Mouse (Mus musculus) hindbrain, embryonic 10.5 days (tissue): ENCODE data around the gene Sirt7. TPM values are rescaled to one million over a fixed set of nuclear protein-coding genes. Genes with fewer than 3 reads are reported as not detected.
A peak's percentile ranks its signal among the peaks of the same experiment; 100 is the strongest.
"Not testable (repeated sequence)": the region's sequence is repeated elsewhere in the genome, so short reads cannot be mapped to it uniquely, and the experiment has no call there.

ENCODE experiments used
- DNase-seq: peaks from one replicate; pipeline ENCODE4 v3.0.0-alpha.2; 2017; ENCODE audit warnings: low spot score
- H3K27ac ChIP-seq: fragments of 300-500 bp; sonication (generic); 2 replicates; pipeline ENCODE4 v1.5.1; 2016; ENCODE audit warnings: mild to moderate bottlenecking, moderate library complexity
- H3K27me3 ChIP-seq: fragments of 300-500 bp; sonication (generic); 2 replicates; pipeline ENCODE4 v1.6.1; 2016; ENCODE audit warnings: mild to moderate bottlenecking; ENCODE audit not compliant: poor library complexity, insufficient read depth, severe bottlenecking
- H3K36me3 ChIP-seq: fragments of 300-500 bp; sonication (generic); 2 replicates; pipeline ENCODE4 v1.6.1; 2016; ENCODE audit warnings: mild to moderate bottlenecking, moderate library complexity
- H3K4me1 ChIP-seq: fragments of 300-500 bp; sonication (generic); replicated peaks from 2 replicates; pipeline ENCODE4 v1.6.1; 2016; ENCODE audit warnings: mild to moderate bottlenecking
- H3K4me3 ChIP-seq: fragments of 300-500 bp; sonication (generic); 2 replicates; pipeline ENCODE4 v1.5.1; 2016; ENCODE audit warnings: mild to moderate bottlenecking, moderate library complexity
- H3K9me3 ChIP-seq: fragments of 300-500 bp; sonication (generic); 2 replicates; pipeline ENCODE4 v1.6.1; 2016; ENCODE audit warnings: mild to moderate bottlenecking, moderate library complexity
- WGBS: fragments of 180-500 bp; shearing (Covaris S2); methylation state at CpG from one replicate; pipeline ENCODE4 v1.1.7; 2016; 5-methylcytosine and 5-hydroxymethylcytosine counted together
- polyA plus RNA-seq: library from polyadenylated mRNA; unstranded; fragments of >200 nt; fragmentation: Nextera tagmentation; extraction: Ambion mirVana; gene quantifications from 2 replicates; pipeline ENCODE4 v1.2.1, GENCODE M21; 2016

Sirt7 gene
- polyA plus RNA-seq, 1 experiment from 2014 or later: 42.4 TPM

DNA sequence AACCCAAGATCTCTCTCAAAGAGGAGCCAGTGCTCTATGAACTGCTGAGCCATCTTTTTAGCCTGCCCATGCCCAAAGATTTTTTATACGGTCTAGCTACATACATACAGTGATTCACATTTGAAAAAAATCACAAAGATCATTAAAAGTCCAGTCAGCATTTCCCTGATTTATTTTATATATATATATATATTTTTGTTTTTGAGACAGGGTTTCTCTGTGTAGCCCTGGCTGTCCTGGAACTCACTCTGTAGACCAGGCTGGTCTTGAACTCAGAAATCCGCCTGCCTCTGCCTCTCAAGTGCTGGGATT is 42.1 kb downstream of the Sirt7 start:
- not testable (repeated sequence) for H3K4me3 ChIP-seq, H3K27me3 ChIP-seq, DNase-seq, H3K9me3 ChIP-seq
- Histone ChIP-seq H3K36me3 (peaks cover 77% of the 10 kb centered on the region), H3K4me1 (peaks cover 40% of the 10 kb centered on the region), H3K27ac (0 out of 2 replicates have a peak overlapping the region, but pooled peaks have one; percentile 99)
- WGBS: 89% methylated on average over 2 of the region's 2 CpGs

DNA sequence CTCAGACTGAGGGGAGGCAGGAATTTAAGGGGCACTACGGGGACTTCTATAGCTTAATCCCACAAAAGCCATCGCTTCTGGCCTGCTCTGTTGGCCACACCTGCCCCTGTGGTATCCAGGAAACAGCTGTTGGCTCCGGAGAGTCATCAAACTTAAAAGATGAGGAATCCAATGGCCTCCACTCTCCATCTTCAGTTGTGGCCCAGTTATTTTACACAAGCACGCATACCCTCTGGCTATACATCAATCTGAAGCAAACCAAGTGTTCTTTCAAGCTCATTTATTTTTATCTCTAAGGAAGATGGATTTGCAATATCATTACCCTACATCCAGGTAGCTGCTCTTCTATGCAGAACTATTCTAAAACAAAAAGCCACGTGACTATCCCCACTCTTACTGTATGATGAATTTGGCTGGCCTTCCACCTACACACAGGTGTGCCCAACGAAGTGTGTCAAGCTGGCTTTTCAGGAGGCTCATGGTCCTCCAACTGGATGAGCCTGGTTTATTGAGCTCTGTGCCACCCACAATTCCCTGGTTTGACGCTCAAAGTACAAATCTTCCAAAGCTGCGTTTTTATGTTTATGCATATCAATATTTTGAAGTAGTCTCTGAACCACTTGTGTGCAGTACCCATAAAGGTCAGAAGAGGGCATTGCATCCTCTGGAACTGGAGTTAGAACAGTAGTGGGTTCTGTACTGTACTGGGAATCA is 42.6 kb downstream of the Sirt7 start:
- peaks cover 40% of the 10 kb centered on the region for H3K4me1 ChIP-seq
- H3K27ac ChIP-seq: peak overlapping the region; percentile 99
- H3K9me3 ChIP-seq: peaks cover 4% of the 10 kb centered on the region
- H3K27me3 ChIP-seq: no peaks in the 10 kb centered on the region
- DNase-seq: no peak
- WGBS: 76% methylated on average over 8 of the region's 8 CpGs
- H3K4me3 ChIP-seq: peak overlapping the region; percentile 93
- peaks cover 77% of the 10 kb centered on the region for H3K36me3 ChIP-seq

DNA sequence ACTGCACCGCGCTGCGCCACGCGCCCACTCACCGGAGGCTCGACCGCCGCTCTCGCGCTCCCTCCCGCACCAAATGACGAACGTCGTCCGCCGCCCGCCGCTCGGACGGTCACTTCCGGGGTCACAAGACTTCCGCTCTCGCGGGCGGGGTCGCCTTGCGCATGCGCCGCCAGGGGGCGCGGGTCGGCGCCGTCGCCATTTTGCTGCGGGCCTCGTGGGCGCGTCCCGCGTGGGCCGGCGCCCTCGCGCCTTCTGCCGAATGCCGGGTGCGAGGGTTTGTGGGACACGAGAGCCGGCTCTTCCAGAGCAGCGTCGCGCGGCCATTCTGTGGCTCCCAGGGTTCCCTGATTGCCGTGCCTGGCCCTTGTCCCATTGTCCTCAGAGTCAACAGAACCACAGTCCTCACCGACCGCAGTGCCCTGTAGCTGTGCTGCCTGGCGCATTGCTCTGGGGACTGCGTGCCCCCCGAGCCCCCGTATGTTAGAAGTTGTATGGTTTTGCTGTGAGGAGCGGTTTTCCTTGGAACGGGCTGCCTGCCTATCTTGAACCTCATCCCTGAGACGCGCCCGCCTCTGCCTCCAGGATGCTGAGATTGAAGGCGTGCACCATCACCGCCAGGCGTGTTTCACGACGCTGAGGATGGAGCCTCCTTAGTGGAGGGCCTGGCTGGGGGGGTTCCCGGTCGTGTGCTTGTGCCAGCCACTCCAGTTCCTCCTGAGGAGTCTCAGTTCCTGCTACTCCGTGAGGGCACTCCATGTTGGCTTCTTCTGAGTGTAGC is 43.4 kb downstream of the Sirt7 start, which contains the start of gene Arhgdia:
TSS of gene Arhgdia (minus strand) at position 135 of the 778 bp plus-strand sequence.
- H3K27ac ChIP-seq: peak within 1 kb of the TSS; percentile 99
- DNase-seq: peak; percentile 90
- peaks cover 4% of the 10 kb centered on the region for H3K9me3 ChIP-seq
- H3K27me3 ChIP-seq: no peaks in the 10 kb centered on the region
- H3K4me3 ChIP-seq: peak within 1 kb of the TSS; percentile 93
- H3K4me1 ChIP-seq: peaks cover 40% of the 10 kb centered on the region
- WGBS: 5% methylated on average over 75 of the region's 75 CpGs
- H3K36me3 ChIP-seq: peaks cover 76% of the 10 kb centered on the region

DNA sequence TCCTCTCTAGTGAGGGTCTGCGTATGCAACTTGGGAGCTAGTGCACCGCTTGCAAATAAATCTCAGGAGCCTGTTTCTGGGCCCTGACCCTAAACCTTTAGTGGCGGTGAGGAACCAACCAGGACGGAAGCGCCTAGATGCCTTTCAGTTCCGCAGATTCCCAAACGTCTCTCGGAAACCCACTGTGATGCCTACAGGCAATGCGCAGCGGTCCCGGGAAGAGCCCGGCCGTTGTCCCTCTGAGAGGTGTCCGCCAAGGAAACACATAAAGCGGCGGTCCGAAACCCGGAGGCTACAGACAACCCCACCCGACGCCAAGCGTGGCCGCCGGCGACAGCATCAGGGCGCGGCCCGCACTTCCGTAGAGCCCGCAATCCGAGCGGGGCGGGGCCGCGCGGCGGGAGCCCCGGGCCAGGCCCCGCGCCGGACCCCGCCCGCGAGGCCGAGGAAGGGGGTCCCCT is 44.1 kb downstream of the Sirt7 start:
- WGBS: under 1% methylated on average over 44 of the region's 44 CpGs
- peaks cover 4% of the 10 kb centered on the region for H3K9me3 ChIP-seq
- peaks cover 40% of the 10 kb centered on the region for H3K4me1 ChIP-seq

DNA sequence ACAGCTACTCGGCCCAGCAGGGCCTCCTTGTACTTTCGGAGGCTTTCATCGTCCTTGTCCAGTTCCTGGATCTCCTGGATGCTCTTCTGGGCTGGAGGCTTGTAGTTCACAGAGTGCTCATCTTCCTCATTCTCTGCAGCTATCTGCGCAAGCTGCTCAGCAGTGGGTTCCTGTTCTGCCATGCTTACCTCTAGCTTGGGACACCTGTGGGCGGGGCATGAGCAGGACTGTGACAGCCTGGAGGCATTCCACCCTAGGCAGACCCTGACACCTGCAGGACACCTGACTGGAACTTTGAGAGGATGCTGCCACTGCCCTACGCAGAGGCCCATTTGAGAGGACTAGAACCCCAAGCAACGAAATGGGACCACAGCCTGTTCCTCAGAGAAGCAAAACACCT is 44.9 kb downstream of the Sirt7 start:
- H3K36me3 ChIP-seq: peaks cover 61% of the 10 kb centered on the region
- peak overlapping the region; percentile 99 for H3K27ac ChIP-seq
- H3K4me1 ChIP-seq: peaks cover 40% of the 10 kb centered on the region
- 67% methylated on average over 7 of the region's 7 CpGs for WGBS
- DNase-seq: no peak
- peaks cover 4% of the 10 kb centered on the region for H3K9me3 ChIP-seq
- peak overlapping the region; percentile 93 for H3K4me3 ChIP-seq
- H3K27me3 ChIP-seq: no peaks in the 10 kb centered on the region

More for the DNA sequence above, 44.1 kb downstream of the Sirt7 start:
- Histone ChIP-seq H3K27ac (peak overlapping the region; percentile 99), H3K4me3 (peak overlapping the region; percentile 93), H3K27me3 (no peaks in the 10 kb centered on the region), H3K36me3 (peaks cover 68% of the 10 kb centered on the region)
- DNase-seq: peak; percentile 44

DNA sequence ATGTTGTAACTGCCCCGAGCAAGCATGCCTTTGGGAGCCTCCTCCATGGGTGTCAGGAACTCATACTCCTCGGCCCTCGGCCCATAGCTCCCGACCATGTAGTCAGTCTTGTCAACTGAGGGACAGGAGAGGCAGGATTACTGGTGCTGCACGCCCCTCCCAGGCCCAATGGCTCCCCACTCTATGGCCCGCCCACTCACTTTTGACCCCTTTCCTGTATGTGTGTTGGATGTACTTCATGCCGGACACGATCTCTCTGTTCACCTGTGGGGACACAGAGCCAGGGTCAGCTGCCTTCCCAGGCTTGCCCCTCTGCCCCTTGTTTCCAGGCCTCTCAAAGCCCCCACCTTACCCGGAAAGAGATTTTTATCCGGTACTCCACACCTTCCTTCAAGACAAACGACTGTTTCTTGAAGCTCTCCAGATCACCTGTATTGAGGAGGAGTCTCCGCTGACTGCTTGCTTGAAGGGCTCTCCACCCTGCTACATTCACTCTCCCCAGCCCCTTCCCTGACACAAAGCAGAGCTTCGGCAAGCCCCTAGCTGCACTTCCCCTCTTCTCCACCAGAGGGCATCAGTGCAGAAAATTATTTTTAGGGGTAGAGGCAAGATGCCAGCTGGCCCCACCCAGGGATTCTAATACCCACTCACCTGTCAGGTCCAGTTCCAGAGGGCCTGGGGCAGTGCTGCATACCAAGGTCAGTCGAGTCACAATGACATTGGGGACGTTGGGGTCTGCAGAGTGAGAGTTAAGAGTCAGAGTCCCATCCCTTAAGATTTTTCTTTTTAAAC is 45.5 kb downstream of the Sirt7 start:
- peak; percentile 88 for DNase-seq
- peaks cover 54% of the 10 kb centered on the region for H3K36me3 ChIP-seq
- WGBS: 61% methylated on average over 15 of the region's 15 CpGs
- H3K9me3 ChIP-seq: peaks cover 4% of the 10 kb centered on the region
- no peaks in the 10 kb centered on the region for H3K27me3 ChIP-seq
- peak overlapping the region; percentile 99 for H3K27ac ChIP-seq
- H3K4me3 ChIP-seq: peak overlapping the region; percentile 93
- peaks cover 44% of the 10 kb centered on the region for H3K4me1 ChIP-seq

DNA sequence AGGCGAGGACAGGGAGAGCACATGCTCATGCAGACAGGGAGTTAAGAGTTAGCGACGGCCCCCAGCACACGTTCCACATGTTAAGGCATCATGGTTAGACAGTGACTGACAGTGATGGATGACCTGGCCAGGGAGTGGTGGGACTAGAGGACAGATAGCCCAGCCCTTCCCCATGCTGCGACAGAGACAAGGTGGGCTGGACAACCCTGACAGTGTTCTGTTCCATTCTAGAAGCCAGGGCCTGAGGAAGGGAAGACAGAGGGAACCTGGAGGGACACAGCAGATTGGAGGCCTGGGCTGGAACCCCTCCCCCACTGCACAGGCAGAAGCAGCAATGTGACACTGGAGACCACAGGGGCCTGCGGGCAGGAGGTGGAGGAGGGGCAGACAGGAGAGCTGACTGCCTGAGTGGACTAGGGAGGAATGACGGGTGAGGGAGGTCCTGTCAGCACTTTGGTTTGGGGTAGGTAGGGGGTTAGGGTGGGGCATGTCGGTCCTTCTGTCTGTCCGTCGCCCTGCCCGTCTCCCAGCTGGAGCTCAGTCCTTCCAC is 46.3 kb downstream of the Sirt7 start:
- peak overlapping the region; percentile 93 for H3K4me3 ChIP-seq
- 83% methylated on average over 11 of the region's 11 CpGs for WGBS
- H3K27me3 ChIP-seq: no peaks in the 10 kb centered on the region
- peaks cover under 1% of the 10 kb centered on the region for H3K9me3 ChIP-seq
- peak overlapping the region; percentile 99 for H3K27ac ChIP-seq
- peaks cover 47% of the 10 kb centered on the region for H3K36me3 ChIP-seq
- peaks cover 51% of the 10 kb centered on the region for H3K4me1 ChIP-seq
- DNase-seq: peak; percentile 31

DNA sequence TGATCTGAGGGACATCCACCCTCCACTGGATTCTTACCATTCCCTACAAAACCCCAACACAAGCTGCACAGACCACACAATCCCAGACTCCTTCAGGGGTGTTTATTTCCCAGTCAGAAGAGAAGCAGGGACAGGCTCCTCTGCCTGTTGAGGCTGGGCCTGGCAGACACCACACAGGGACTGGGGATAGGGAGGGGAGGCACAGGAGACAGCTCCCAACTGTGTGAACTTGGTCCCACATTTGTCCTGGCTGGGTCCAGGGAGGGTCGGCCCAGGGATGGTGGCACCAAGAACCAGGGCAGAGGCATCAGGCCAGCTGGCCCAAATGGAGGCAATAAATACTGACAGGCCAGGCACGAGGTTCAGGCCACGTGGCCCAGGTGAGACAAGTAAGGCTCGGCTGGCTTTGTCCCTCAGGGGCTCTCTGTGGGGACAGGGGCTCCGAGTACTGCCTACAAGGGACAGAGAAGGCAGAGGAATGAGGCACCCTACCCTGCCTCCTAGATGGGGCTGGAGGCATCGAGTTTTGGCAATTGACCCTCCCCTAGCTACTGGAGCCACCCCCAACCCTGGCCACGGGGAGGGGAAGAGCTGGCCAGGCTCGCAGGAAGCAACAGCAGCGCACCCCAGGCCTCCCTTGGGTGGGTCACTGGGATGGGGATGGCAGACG is 46.9 kb downstream of the Sirt7 start:
- 91% methylated on average over 10 of the region's 10 CpGs for WGBS
- H3K4me3 ChIP-seq: no peak overlapping the region; the same call in 1 of the 2 replicates
- no peak for DNase-seq

DNA sequence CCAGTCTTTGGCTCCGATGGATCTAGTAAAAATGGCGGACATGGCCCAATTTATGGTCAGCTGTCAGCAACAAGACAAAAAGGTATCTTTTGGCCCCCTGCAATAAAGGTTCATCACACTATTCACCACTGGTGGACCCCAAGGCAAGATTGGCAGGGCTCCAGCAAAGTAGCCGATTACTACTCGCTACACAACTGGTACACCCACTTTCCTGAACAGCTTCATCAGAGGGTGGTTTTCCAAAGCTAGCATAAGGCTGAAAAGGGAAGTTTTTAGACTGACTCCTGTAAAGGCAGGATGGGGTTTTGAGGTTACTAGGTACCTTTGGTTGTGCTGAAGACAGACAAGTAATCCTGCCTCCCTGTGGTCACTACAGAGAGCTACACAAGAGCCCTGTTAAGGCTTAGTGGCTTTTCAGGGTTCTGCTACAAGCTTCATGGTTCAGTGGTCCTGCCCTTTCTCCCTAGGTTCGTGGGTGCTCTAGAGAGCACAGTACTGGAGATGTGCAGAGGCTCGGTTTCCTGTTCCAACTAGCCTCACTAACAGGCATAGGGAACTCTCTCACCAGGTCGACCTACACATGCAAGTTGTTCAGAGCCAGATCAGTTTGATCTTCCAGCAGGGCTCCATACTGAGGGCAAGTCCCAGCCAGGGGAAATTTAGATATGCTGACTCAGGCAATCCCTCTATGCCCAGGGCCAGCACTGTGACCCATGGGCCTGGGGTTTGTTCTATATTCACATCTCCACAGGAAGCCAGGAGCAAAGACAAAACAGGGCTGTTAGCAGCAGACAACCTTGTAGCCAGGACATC is 47.6 kb downstream of the Sirt7 start:
- Histone ChIP-seq H3K4me1 (peaks cover 50% of the 10 kb centered on the region), H3K27me3 (no peaks in the 10 kb centered on the region), H3K9me3 (no peaks in the 10 kb centered on the region), H3K4me3 (peak overlapping the region; percentile 10), H3K36me3 (peaks cover 35% of the 10 kb centered on the region), H3K27ac (0 out of 2 replicates have a peak overlapping the region, but pooled peaks have one; percentile 99)
- 83% methylated on average over 7 of the region's 7 CpGs for WGBS
- no peak for DNase-seq

More for the DNA sequence above, 46.9 kb downstream of the Sirt7 start:
- peaks cover 41% of the 10 kb centered on the region for H3K36me3 ChIP-seq
- no peaks in the 10 kb centered on the region for H3K9me3 ChIP-seq
- H3K27me3 ChIP-seq: no peaks in the 10 kb centered on the region
- peaks cover 52% of the 10 kb centered on the region for H3K4me1 ChIP-seq
- peak overlapping the region; percentile 99 for H3K27ac ChIP-seq

DNA sequence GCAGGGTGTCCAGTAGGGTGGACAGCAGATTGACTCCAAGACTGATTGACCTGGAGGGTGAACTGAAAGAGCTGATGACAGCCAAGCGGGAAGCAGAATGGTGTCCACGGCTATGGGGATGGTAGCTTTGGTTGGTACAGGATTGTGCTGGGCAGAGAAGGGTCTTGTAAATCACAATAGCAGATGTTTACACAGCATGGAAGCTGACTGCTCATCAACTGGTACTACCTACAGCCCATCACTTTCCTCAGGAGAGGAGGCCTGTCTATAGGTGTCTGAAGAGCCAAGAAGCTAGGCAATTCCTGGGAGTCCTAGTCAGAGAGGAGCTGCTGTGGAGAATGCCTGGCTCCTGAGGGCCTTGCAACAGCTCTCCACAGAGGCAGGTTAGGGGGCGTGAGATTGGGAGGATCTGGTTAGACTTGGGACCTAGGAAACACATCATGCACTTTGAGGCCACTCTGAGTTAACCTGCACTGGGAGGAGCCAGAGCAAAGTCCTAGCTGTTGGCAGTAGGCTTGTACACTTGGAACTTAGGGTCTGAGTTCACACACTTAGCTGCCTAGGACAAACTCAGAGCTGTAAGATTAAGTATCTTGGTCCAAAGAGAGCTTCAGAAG is 48.6 kb downstream of the Sirt7 start:
- 89% methylated on average over 3 of the region's 3 CpGs for WGBS
- Histone ChIP-seq H3K9me3 (no peaks in the 10 kb centered on the region), H3K4me1 (peaks cover 47% of the 10 kb centered on the region), H3K36me3 (peaks cover 36% of the 10 kb centered on the region), H3K4me3 (peak overlapping the region; percentile 10; the same call in 1 of the 2 replicates), H3K27me3 (no peaks in the 10 kb centered on the region), H3K27ac (no peak overlapping the region)
- DNase-seq: no peak

DNA sequence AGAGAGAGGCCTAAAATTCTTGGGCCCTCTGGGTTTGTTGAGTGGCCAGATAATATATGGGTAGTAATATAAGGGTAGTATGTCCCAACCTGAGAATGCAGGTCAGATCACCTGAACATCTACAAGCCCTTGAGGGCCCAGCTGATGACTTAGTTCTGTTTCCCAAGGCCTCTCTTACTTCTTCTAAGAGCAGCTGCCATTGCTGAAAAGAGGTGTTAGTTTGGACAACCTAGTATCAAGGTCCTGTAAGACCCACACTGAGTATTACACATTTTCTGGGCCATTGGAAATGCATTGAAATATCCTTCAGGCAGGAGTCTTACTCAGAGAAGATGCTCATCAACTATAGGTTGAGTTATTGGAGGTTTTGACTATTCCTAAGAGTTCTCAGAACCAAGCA is 49.1 kb downstream of the Sirt7 start:
- Histone ChIP-seq H3K4me1 (peaks cover 51% of the 10 kb centered on the region), H3K9me3 (no peaks in the 10 kb centered on the region), H3K27me3 (no peaks in the 10 kb centered on the region), H3K4me3 (no peak overlapping the region), H3K27ac (no peak overlapping the region), H3K36me3 (peaks cover 42% of the 10 kb centered on the region)
- no peak for DNase-seq
